Mouse (Mus musculus): Measurements from ENCODE around the gene Slc30a9. TPM values are rescaled to one million over a fixed set of nuclear protein-coding genes. Genes with fewer than 3 reads are reported as not detected.

The Slc30a9 gene
- 46.8 and 49.0 TPM in 2 replicates for polyA plus RNA-seq (2012; rRNA removed)

DNA sequence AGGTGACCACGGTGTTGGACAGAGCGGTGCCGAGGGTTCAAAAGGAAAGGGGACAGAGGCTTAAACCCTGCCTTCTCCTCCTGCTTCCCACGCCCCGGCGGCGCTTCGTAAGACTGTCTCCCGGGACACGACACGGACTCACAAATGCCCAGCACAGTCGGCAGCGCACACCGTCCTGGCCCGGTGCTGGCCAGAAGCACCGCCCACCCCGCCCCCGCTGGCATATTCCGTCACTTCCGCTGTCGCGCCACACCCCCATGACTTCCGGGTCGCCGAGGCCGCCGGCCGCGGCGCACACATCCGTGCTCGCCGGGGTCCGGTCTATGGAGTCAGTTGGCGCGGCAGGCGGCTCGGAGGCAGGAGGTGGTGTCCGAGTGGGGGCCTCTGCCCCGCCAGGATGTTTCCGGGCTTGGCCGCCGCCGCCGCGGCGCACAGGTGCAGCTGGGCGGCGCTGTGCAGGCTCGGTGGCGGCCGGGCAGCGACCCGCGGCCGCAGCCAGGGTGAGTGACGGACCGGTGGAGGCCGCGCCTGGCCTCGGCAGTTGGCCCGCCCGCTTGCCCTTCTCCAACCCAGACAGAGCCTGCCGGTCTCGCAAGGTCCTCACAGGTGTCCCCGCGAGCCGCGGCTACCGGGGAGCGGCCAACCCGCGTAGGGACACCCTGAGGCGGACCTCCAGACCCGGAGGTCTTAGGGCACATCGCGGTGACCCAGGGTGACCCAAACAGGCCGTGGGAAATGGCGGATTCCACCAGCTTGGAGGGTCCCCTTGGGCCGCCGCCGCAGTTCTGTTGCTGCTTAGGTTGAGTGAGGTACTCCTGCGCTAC is at the start of gene Slc30a9:
Slc30a9 (plus strand) TSS at position 258 of the 824 bp plus-strand sequence.
- DNase-seq (ENCODE audit: low spot score): peak; percentile 92

DNA sequence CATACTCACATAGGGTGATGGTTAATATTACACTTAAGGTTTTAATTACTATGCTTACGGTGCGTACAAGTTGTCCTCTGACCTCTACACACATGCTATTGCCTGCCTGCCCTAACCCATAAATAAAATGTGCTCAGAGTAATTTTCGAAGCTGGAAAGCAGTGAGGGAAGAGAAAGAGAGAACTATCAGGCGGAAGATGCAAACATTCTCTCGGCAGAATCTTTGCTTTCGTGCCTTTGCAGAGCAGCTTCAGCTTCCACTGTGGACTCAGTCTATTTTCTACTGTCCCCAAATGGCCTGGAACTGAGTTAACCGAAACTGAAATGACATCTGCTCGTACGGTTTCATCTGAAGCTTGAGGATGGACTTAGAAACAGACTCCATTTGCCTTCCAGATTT is 48.3 kb upstream of the Slc30a9 start:
- DNase-seq (ENCODE audit: low spot score): no peak

DNA sequence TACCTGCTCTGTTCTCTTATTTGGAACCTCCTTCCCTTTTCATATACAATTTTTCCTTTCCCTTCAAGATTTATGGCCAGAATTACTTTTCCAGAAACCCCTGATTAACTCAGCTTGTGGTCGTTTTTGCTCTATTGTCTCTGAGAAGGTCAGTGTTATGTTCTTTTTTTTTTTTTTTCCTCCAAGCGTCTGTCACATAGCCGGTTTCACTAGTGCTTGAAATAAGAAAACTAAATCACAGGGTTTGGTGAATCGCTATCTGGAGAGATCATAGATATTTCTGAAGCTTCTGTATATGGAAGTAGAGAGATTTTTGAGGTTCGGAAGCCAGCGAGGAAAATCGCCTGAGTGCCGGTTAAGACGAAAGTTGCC is 46.6 kb upstream of the Slc30a9 start:
- no peak for DNase-seq (ENCODE audit: low spot score)

DNA sequence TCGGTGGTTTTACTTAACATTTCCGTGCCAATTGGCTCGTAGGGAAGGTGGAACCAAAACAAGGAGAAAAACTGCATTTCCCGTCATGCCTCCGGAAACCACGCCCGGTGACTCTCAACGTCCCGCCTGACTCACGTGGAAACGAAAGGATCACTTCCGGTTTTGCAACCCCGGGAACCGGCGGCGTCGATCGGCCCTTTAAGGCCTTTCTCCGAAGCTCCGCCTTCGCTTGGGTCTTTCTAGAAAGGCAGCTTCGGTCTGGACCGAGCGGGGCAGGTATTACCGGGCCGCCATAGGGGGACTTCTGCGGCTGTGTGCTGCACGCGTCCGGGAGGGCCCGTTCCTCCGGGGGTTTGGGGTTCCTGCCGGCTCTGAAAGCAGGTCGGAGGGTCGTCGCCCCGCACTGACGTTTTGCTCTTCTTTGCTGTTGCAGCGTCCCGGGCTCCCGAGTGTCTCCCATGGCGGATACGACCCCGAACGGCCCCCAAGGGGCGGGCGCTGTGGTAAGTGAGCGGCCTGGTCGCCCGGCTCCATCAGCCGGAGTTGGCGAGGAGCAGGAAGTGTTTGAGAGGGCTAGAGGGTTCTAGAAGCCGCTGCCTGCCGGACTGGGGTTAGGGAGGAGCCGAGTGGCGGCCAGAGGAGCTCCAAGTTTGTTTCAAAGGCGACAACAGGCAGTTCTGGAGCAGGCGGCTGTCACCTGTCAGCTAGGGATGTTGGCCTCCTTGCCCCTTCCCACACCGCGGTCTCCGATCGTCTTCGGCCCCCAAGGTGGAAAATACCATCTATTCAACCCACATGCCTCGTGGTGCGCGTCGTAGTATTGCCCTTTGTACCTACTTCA is 46.0 kb upstream of the Slc30a9 start, which contains the start of gene Tmem33:
Tmem33 (plus strand) TSS at position 35 of the 841 bp plus-strand sequence.
- peak; percentile 75 for DNase-seq (ENCODE audit: low spot score)

DNA sequence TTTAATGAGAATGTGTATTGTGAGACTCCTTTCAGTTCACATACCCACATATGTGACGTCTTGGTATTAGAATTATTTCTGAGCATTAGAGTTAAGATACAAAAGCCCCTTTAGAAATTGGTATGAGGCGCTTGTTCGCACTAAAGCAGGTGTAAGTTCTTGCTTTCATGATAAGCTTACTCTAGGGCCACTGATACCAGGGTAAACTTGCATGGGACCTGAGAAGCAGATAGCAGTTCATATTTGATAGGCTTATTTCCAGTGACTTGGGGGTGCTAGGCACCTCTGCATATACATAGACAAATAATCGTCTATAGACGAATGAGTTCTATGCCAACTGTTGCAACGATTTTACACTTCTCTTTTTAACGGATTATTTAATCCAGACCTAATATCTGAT is 43.8 kb upstream of the Slc30a9 start:
- no peak for DNase-seq (ENCODE audit: low spot score)

DNA sequence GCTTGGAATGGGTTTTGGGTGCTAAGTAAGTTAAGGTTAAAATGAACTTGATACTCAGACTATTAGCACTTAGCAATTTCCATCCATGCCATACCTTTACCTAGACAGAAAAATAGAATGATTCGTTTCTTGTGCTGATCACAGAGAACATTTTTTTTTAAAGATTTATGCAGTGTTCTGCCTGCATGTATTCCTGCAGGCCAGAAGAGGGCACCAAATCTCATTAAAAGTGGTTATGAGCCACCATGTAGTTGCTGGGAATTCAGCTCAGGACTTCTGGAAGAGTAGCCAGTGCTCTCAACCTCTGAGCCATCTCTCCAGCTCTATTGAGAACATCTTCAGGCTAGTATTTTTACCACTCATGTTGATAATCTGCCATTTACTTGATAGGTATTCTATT is 40.6 kb upstream of the Slc30a9 start:
- no peak for DNase-seq (ENCODE audit: low spot score)

DNA sequence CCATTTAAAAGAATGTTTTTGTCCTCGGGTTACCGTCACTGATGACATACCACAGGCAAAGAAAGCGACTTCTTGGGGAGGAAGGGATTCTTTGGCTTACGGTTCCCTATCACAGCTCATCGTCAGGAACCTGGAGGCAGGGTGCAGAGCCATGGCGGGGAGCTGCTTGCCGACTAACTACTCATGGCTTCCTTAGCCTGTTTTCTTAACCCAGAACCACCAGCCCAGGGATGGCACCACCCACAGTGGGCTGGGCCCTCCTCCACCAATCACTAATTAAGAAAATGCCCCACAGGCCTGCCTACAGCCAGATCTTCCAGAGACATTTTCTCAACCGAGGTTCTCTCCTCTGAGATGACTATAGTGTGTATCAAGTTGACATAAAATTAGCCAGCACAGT is 37.4 kb upstream of the Slc30a9 start:
- no peak for DNase-seq (ENCODE audit: low spot score)

DNA sequence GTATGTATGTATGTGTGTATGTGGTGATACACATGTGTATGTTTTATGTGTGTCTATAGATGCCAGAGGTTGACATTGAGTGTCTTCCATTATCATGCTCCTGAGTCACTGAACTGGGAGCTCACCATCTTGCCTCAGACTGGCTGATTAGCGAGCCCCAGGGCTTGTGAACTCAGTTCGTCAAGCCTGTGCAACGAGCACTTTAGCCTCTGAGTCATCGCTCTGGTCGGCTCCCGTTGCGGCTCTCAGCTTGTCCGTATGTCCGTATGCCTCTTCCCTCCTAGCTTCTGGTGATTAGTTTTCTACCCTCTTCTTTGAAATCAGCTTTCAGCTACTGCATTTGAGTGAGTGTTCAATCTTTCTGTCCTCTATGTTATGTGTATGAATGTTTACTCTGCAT is 27.3 kb upstream of the Slc30a9 start:
- no peak for DNase-seq (ENCODE audit: low spot score)

DNA sequence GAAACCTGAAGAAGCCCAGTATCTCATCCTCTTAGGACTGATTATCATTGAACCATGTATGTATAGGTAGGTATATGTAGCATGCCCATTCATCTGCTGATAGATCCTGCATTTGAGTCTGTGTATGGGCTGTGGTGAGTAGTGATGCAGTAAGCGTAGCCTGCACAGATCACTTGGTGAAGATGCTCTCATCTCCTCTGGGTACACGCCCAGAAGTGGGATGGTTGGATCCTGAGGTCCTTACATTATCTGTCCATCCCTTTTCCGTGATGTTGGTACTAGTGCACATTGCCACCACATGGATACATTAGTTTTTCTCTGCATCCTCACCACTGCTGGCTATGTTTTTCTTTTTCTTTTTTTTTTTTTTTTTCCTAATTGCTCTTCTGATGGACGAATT is 26.9 kb upstream of the Slc30a9 start:
- DNase-seq (ENCODE audit: low spot score): no peak

DNA sequence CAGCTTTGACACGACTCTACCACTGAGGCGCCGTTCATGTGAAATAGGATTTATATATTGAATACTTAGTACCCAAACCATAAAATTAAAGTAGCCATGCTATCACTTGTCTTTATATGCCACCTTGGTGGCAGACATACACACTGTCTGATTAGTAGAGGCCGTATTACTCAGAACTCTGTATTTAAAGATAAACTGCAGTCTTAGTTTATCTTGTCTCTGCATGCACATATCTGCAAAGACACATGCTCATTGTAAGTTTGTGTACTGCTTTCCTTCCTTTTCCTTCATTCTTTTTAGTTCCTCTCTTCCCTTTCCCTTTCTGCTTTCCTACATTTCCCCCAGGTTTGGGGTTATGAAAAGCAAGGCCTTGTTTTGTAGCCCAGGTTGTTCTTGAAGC is 26.4 kb upstream of the Slc30a9 start:
- DNase-seq (ENCODE audit: low spot score): no peak

DNA sequence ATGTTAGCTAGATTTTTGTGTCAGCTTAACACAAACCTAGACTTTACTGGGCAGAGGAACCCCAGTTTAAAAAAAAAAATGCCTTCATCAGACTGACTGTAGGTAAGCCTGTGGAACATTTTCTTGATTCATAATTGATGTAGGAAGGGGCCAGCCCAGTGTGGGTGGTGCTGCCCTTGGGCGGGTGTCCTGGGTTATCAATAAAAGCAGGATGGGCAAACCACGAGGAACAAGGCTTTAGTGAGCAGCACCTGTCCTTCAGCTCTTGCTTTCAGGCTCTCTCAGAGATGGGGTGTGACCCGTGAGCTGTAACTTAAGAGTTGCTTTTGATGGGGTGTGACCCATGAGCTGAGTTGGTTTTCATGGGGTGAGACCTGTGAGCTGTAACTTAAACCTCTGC is 11.7 kb upstream of the Slc30a9 start:
- no peak for DNase-seq (ENCODE audit: low spot score)

DNA sequence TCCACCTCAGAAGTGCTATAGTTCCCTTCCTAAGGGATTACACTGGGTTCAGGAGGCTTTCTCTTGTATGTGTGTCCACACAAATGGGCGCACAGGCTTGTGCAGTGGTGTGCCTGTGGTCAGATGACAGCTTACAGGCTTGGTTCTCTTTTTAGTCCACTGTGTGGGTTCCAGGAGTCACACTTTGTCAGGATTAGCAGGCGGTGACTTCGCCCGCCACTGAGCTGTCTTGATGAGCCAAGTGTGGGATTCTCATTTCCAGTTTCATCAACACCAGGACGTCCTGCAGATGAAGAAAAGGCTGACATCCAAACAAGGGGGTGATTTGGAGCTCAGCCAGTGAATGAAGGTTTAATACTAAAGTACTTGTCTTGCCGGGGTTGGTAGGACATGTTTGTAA is 11.1 kb upstream of the Slc30a9 start:
- no peak for DNase-seq (ENCODE audit: low spot score)

DNA sequence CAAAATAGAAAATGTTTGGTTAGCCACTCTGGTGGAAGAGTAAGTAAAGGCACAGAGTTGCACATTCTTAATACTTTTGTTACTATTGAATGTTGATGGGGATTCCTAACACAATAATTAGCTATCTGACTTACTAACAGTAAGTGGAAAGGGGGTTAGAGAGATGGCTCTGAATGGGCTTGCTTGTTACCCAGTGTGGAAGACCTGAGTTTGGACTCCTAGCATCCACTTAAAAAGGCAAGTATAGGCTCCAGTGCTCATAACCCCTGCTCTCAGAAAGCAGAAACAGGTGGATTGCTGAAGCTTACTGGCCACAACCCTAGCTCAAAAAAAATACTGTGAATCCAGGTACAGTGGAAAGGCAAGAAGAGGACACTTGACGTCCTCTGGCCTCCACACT is 10.6 kb upstream of the Slc30a9 start:
- DNase-seq (ENCODE audit: low spot score): no peak

DNA sequence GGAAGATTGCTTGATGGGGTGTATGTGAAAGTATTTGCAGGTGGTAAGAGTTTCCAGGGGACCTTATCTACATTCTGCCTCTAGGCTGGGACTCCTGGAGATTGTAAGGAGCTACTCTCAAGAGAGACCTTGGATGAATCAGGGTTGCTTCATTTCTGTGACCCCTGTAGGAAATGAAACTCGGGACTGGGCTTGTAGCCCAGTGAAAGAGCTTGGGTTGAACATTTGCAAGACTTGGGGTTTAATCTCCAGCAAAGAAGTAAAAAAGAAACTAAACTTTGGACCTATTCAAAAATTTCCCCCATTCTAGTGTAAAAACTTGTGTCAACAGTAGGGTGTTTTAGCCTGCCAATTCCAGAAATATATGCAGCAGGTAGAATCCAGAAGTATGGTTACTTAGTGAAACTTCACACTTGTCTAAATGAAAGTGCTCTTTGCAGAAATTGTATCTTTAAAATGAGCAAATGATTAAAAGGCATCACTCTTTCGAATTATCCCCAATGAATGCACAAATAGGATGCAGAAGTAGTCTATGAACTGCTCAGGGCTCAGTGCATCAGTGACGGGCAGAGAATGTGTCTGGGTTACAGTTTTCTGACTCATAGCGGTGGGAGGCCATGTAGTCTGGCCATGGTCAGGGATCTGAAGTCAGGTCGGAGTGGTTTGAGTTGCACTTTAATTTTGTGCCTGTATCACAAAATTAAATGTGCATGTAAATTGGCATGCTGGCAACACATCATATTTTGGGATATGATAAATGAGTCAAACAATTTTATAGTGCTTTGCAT is 9.5 kb upstream of the Slc30a9 start:
- DNase-seq (ENCODE audit: low spot score): no peak

DNA sequence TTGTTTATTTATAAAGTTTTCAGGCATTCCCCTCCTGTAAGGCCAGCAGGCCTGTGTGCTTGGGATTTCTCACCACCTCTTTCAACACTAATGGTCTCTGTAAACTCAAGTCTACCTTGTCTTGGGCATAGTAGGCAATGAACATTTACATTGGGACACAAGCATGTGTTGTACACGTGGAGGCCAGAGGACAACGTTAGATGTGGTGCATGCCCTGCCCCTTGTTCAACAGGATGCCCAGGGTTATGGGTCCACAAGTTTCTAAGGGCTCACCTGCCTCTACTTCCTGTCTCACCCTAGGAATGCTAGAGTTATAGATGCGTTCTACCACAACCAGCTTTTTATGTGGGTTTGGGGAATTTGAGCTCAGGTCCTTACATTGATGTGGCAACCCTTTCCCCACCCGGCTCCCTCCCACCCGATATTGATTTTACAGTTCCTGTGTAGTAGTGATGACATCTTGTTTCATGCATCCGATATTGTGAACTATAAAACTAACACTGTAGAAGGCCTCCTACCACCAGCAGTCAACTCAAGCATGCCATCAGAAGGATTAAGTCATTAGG is 6.8 kb upstream of the Slc30a9 start:
- DNase-seq (ENCODE audit: low spot score): no peak

DNA sequence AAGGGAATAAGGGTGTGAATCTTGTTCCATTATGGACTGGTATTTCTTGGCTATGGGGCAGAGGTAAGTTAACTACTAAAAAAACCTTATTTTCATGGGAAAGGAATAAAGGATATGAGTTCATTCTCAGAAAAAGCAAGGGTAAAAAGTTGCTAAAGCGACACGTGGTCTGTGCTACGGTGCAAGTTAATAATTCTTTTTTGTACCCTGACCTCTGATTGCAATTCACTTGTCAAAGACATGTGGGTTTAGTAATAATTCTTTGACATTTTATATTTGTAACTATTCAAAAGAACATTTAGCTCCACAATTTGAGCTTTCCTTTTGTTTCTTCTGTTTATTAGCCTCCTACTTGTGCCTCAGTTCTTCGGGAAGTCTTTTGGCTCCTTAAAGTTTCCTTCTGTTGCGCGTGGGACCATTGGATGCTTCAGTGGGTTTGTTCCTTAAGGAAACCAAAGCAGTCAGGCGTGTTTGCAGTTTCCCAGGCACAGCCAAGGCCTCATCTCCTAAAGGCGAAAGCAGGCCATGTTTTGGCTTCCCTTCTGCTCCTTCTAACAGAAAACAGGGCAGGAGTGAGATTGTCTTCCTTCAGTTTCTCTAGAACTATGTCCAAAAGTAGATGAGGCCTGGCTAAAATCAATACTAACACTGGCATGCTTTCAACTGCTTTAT is 5.7 kb upstream of the Slc30a9 start:
- no peak for DNase-seq (ENCODE audit: low spot score)

DNA sequence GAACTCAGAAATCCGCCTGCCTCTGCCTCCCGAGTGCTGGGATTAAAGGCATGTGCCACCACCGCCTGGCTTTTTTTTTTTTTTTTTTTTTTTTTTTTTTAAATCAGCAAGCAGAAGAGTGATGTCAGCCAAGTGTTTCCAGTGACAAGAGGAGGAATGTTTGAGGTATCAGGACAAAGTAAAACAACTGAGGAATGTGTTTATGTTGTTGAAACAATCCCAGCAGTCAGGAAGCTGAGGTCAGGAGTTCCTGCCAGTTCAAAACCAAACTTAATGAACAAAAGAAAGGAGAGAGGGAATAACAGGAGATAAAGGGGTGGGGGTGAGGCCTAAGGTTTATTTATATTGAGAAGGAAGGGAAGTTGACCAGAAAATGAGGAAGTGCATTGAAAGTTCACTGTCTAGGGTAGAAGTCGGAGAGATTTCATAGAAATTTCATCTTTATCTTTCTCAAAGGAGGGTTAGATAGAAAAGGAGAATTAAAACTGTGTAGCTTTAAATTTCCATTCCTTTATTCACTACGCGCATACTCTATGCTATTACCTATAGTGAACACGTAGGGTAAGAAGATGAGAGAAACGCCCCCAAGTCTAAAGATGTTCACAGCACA is 4.9 kb upstream of the Slc30a9 start:
- no peak for DNase-seq (ENCODE audit: low spot score)

DNA sequence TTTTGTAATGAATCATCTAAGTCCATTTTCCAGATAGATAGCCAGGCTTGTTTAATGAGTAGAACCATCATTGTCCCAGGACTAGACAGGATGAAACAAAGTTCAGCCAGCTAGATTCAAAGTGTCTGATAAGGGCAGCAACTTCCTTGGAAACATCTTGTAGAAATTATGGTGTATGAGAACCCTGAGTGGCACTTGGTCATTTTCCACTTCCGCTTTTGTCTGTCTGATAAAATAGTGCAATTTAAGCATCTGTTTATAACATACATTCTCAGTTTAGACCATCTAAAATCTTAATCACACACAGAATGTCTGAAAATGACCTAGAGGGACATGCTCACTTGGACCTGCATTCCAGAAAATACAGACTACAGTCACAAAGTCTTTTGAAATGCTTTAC is 2.9 kb upstream of the Slc30a9 start:
- DNase-seq (ENCODE audit: low spot score): no peak

DNA sequence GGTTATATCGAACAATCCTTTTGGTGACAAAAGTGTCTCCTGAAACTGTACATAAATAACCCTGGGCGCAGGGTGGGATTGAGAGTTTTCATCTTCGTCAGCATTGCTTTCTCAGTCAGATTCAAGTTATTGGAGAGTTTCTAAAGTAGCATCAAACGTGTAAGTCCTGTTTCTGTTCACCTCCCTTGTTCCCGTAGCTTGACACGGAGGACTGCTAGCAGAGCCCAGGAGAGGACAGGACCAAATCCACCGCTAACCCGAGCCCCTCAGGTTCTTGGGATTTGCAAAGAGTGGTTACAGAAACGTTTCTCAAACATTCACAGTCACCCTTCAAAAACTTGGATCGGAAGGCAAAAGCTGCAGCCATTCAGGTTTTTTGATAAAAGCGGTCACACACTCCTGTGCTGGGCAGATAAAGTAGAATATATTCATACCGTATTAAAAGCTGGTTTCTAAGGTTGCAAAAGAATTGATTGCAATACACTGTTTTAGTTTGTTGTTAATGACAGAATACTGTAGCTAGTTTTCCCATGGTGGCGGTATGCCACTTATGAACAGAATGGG is 986 bp downstream of the Slc30a9 start:
- DNase-seq (ENCODE audit: low spot score): no peak

DNA sequence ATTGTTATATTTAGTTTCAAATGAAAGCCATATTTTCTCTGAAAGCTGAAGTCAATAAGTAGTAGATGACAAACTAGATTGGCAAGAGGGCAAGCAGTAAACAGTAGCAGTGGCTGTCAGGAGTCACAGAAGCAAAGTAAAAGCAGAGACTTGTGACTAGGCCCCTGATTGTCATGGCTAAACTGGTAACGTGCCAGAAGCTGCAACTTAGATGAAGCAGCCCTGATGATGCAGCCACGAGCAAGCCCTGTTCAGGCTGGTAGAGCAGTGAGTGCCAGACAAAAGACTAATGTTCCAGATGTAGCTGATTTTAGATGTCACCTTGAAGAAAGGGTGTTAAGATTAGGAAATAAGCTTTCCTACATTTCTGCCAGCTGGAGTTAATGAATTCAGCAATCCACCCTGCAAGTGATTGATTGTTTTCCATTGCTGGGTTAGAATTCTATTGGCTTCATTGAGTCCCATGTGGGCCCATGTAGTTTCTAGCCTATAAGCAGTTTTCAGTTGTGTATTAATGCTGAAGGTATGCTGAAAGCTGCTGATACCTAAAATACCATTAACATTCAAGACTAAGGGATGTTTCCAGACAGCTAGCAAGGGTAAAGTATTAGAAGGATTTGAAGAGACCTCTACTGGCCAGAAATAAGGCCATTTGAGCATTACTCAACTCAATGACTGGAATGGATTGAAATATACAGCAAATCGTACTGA is 5.2 kb downstream of the Slc30a9 start:
- no peak for DNase-seq (ENCODE audit: low spot score)

All from urinary bladder, adult 2 months (tissue).